Mouse (Mus musculus): Measurements from ENCODE around the gene Cacna1e. TPM values are rescaled to one million over a fixed set of nuclear protein-coding genes. Genes with fewer than 3 reads are reported as not detected.

Cacna1e gene
- polyA plus RNA-seq, 1 experiment from 2014 or later: 0.39 TPM

GRCm38 (mm10) chr1:154433112-154433511 is 451.2 kb downstream of the Cacna1e start:
- Histone ChIP-seq H3K9me3 (ENCODE audit: control insufficient read depth, low read length) (no peaks in the 10 kb centered on the region), H3K9ac (ENCODE audit: low read length) (no peak overlapping the region), H3K27ac (replicated peaks) (no peak overlapping the region), H3K4me2 (replicated peaks; ENCODE audit: low read depth) (no peak overlapping the region), H3K27me3 (ENCODE audit: control insufficient read depth, insufficient read depth, low read length) (no peaks in the 10 kb centered on the region), H3K36me3 (ENCODE audit: control insufficient read depth, insufficient read depth, low read length) (no peaks in the 10 kb centered on the region), H3K4me3 (ENCODE audit: low read depth, low read length) (no peak overlapping the region), H3K4me1 (replicated peaks; ENCODE audit: control insufficient read depth, insufficient read depth) (no peaks in the 10 kb centered on the region)
- 86% methylated on average over 1 of the region's 1 CpGs for WGBS
- no peak for TF ChIP-seq CTCF (IDR thresholded peaks at IDR 0.05; ENCODE audit: low read depth)
- TF ChIP-seq EP300 (optimal IDR thresholded peaks at IDR 0.05): no peak
- DNase-seq (ENCODE audit: low spot score) (no peak), ATAC-seq (ENCODE audit: low FRiP score, low TSS enrichment) (no peak)

- no peaks in the 10 kb centered on the region for H3K27me3 ChIP-seq (ENCODE audit: control insufficient read depth, insufficient read depth, low read length)
- TF ChIP-seq EP300 (optimal IDR thresholded peaks at IDR 0.05): no peak
- no peak for TF ChIP-seq CTCF (IDR thresholded peaks at IDR 0.05; ENCODE audit: low read depth)
- no peak overlapping the region for H3K4me3 ChIP-seq (ENCODE audit: low read depth, low read length)
- no peaks in the 10 kb centered on the region for H3K9me3 ChIP-seq (ENCODE audit: control insufficient read depth, low read length)
- no peak overlapping the region for H3K4me2 ChIP-seq (replicated peaks; ENCODE audit: low read depth)
- H3K9ac ChIP-seq (ENCODE audit: low read length): no peak overlapping the region
- H3K27ac ChIP-seq (replicated peaks): no peak overlapping the region
- no peak for DNase-seq (ENCODE audit: low spot score)
- H3K4me1 ChIP-seq (replicated peaks; ENCODE audit: control insufficient read depth, insufficient read depth): no peaks in the 10 kb centered on the region
- ATAC-seq (ENCODE audit: low FRiP score, low TSS enrichment): no peak
- no peaks in the 10 kb centered on the region for H3K36me3 ChIP-seq (ENCODE audit: control insufficient read depth, insufficient read depth, low read length)
- WGBS: 74% methylated on average over 7 of the region's 7 CpGs
Measured at GRCm38 (mm10) chr1:154428276-154428675, 456.0 kb downstream of the Cacna1e start.

- Histone ChIP-seq H3K27ac (replicated peaks) (no peak overlapping the region), H3K4me2 (replicated peaks; ENCODE audit: low read depth) (no peak overlapping the region), H3K36me3 (ENCODE audit: control insufficient read depth, insufficient read depth, low read length) (no peaks in the 10 kb centered on the region), H3K9me3 (ENCODE audit: control insufficient read depth, low read length) (no peaks in the 10 kb centered on the region), H3K9ac (ENCODE audit: low read length) (no peak overlapping the region), H3K4me1 (replicated peaks; ENCODE audit: control insufficient read depth, insufficient read depth) (no peaks in the 10 kb centered on the region), H3K4me3 (ENCODE audit: low read depth, low read length) (no peak overlapping the region), H3K27me3 (ENCODE audit: control insufficient read depth, insufficient read depth, low read length) (no peaks in the 10 kb centered on the region)
- 46% methylated on average over 5 of the region's 5 CpGs for WGBS
- TF ChIP-seq CTCF (IDR thresholded peaks at IDR 0.05; ENCODE audit: low read depth): peak; percentile 9; the same call in 1 of the 2 replicates
- no peak for TF ChIP-seq EP300 (optimal IDR thresholded peaks at IDR 0.05)
- DNase-seq (ENCODE audit: low spot score) (no peak), ATAC-seq (ENCODE audit: low FRiP score, low TSS enrichment) (no peak)
Measured at GRCm38 (mm10) chr1:154418278-154418677, 466.0 kb downstream of the Cacna1e start.

GRCm38 (mm10) chr1:154416384-154417155 is 467.7 kb downstream of the Cacna1e start:
- DNase-seq (ENCODE audit: low spot score) (no peak), ATAC-seq (ENCODE audit: low FRiP score, low TSS enrichment) (no peak)
- no peaks in the 10 kb centered on the region for H3K4me1 ChIP-seq (replicated peaks; ENCODE audit: control insufficient read depth, insufficient read depth)
- H3K4me3 ChIP-seq (ENCODE audit: low read depth, low read length): no peak overlapping the region
- H3K9me3 ChIP-seq (ENCODE audit: control insufficient read depth, low read length): no peaks in the 10 kb centered on the region
- no peak overlapping the region for H3K4me2 ChIP-seq (replicated peaks; ENCODE audit: low read depth)
- no peak overlapping the region for H3K27ac ChIP-seq (replicated peaks)
- H3K27me3 ChIP-seq (ENCODE audit: control insufficient read depth, insufficient read depth, low read length): no peaks in the 10 kb centered on the region
- WGBS: 61% methylated on average over 20 of the region's 20 CpGs
- no peak overlapping the region for H3K9ac ChIP-seq (ENCODE audit: low read length)
- no peaks in the 10 kb centered on the region for H3K36me3 ChIP-seq (ENCODE audit: control insufficient read depth, insufficient read depth, low read length)
- TF ChIP-seq EP300 (optimal IDR thresholded peaks at IDR 0.05) (no peak), CTCF (IDR thresholded peaks at IDR 0.05; ENCODE audit: low read depth) (no peak)

- H3K4me2 ChIP-seq (replicated peaks; ENCODE audit: low read depth): no peak overlapping the region
- WGBS: 77% methylated on average over 10 of the region's 10 CpGs
- H3K4me1 ChIP-seq (replicated peaks; ENCODE audit: control insufficient read depth, insufficient read depth): no peaks in the 10 kb centered on the region
- H3K27me3 ChIP-seq (ENCODE audit: control insufficient read depth, insufficient read depth, low read length): no peaks in the 10 kb centered on the region
- H3K9ac ChIP-seq (ENCODE audit: low read length): no peak overlapping the region
- no peaks in the 10 kb centered on the region for H3K9me3 ChIP-seq (ENCODE audit: control insufficient read depth, low read length)
- no peaks in the 10 kb centered on the region for H3K36me3 ChIP-seq (ENCODE audit: control insufficient read depth, insufficient read depth, low read length)
- H3K4me3 ChIP-seq (ENCODE audit: low read depth, low read length): no peak overlapping the region
- no peak for DNase-seq (ENCODE audit: low spot score)
- no peak overlapping the region for H3K27ac ChIP-seq (replicated peaks)
- no peak for ATAC-seq (ENCODE audit: low FRiP score, low TSS enrichment)
- TF ChIP-seq CTCF (IDR thresholded peaks at IDR 0.05; ENCODE audit: low read depth): no peak
- TF ChIP-seq EP300 (optimal IDR thresholded peaks at IDR 0.05): no peak
Measured at GRCm38 (mm10) chr1:154415826-154416225, 468.5 kb downstream of the Cacna1e start.

- TF ChIP-seq CTCF (IDR thresholded peaks at IDR 0.05; ENCODE audit: low read depth): no peak
- TF ChIP-seq EP300 (optimal IDR thresholded peaks at IDR 0.05): no peak
- DNase-seq (ENCODE audit: low spot score) (no peak), ATAC-seq (ENCODE audit: low FRiP score, low TSS enrichment) (no peak)
- Histone ChIP-seq H3K4me3 (ENCODE audit: low read depth, low read length) (no peak overlapping the region), H3K27me3 (ENCODE audit: control insufficient read depth, insufficient read depth, low read length) (no peaks in the 10 kb centered on the region), H3K4me2 (replicated peaks; ENCODE audit: low read depth) (no peak overlapping the region), H3K9me3 (ENCODE audit: control insufficient read depth, low read length) (no peaks in the 10 kb centered on the region), H3K9ac (ENCODE audit: low read length) (no peak overlapping the region), H3K27ac (replicated peaks) (no peak overlapping the region), H3K4me1 (replicated peaks; ENCODE audit: control insufficient read depth, insufficient read depth) (no peaks in the 10 kb centered on the region), H3K36me3 (ENCODE audit: control insufficient read depth, insufficient read depth, low read length) (no peaks in the 10 kb centered on the region)
- WGBS: 66% methylated on average over 3 of the region's 3 CpGs
Measured at GRCm38 (mm10) chr1:154413138-154413537, 471.2 kb downstream of the Cacna1e start.
